Mouse (Mus musculus): ENCODE data around the gene Slc30a5. TPM values are rescaled to one million over a fixed set of nuclear protein-coding genes. Genes with fewer than 3 reads are reported as not detected.
"Not testable (repeated sequence)": the region's sequence is repeated elsewhere in the genome, so short reads cannot be mapped to it uniquely, and the experiment has no call there.

Slc30a5 gene
- total RNA-seq, 2 experiments from 2014 or later, result 41.9 to 43.7 TPM

- no peak for DNase-seq (ENCODE audit: low spot score in 2 of 2)
- intact Hi-C loops (cut with DNase I), result loop anchor here (5.0 kb wide), 2 partner anchors 851 to 871 kb away; no protein-coding TSS in a partner anchor
Observed at GRCm38 (mm10) chr13:100846254-100846653, 13.0 kb upstream of the Slc30a5 start.

- peak in 1 of 2 experiments; percentile 26 for DNase-seq (ENCODE audit: low spot score in 2 of 2)
- intact Hi-C loops (cut with DNase I), result no loop called here
Observed at GRCm38 (mm10) chr13:100843944-100844343, 10.7 kb upstream of the Slc30a5 start.

GRCm38 (mm10) chr13:100843016-100843725, 9.9 kb upstream of the Slc30a5 start:
- intact Hi-C loops (cut with DNase I), result no loop called here

DNA sequence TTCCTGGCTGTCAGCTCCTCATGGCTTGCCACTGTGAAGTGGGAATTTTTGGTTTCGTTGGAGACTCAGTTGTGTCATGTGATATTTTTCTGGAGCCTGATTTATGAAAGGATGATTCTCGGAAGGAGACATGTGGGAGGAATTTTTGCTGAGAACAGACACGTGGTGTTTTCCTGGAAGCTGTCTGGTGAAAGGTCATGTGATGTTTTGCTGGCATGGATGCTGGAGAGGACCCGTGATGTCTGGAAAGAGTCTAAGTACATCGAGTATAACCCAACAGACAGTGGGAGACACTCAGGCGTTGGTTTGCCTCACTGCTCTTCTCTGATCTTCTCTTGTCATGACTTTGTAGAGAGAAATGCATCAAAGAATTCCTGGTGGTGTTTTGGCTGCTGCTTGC, 8.5 kb upstream of the Slc30a5 start:
- intact Hi-C loops (cut with DNase I), result no loop called here
- DNase-seq (ENCODE audit: low spot score in 2 of 2), result no peak

More at GRCm38 (mm10) chr13:100843016-100843725, 9.9 kb upstream of the Slc30a5 start:
- DNase-seq (ENCODE audit: low spot score in 2 of 2), result no peak

GRCm38 (mm10) chr13:100834777-100835176, 1.6 kb upstream of the Slc30a5 start:
- intact Hi-C loops (cut with DNase I), result no loop called here
- no peak for DNase-seq (ENCODE audit: low spot score in 2 of 2)

GRCm38 (mm10) chr13:100833640-100834002, 394 bp upstream of the Slc30a5 start:
- no peak for DNase-seq (ENCODE audit: low spot score in 2 of 2)
- intact Hi-C loops (cut with DNase I), result no loop called here

DNA sequence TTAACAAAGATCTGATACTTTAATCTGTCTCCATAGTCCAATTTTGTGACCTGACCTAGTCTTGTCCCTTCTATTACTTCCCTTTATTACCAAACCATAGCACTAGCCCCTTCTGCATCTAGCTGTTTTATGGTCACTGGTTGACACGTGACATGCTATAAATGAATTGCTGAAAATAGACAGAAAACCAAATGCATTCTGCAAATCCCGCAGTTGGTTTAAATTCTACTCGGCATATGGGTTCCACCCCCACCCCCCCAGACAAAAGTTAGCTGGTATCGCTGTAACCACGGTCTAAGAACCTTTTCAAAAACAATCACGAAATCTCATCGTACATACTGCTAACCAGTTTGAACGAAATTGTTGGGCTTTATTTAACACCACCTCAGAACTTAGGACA, 1.0 kb downstream of the Slc30a5 start:
- no peak for DNase-seq (ENCODE audit: low spot score in 2 of 2)
- intact Hi-C loops (cut with DNase I), result no loop called here

DNA sequence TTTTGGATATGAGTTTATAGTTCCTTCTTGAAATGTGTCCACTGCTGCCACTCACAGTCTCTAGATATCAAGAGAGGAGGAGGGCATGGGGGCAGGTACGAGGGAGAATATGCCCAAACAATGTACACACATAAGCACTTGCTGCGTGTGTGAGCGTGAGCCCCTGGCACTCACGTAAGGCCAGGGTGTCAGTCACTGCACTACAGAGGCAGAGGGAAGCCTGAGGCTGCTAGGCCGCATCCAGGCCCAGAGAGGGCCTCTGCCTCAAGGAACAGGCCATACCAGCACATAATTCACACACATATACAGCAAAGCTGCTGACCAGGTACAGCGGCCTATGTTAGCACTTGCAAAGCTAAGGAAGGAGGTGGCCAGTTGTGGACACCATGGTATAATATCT, 2.1 kb downstream of the Slc30a5 start:
- intact Hi-C loops (cut with DNase I), result no loop called here
- DNase-seq (ENCODE audit: low spot score in 2 of 2), result no peak

DNA sequence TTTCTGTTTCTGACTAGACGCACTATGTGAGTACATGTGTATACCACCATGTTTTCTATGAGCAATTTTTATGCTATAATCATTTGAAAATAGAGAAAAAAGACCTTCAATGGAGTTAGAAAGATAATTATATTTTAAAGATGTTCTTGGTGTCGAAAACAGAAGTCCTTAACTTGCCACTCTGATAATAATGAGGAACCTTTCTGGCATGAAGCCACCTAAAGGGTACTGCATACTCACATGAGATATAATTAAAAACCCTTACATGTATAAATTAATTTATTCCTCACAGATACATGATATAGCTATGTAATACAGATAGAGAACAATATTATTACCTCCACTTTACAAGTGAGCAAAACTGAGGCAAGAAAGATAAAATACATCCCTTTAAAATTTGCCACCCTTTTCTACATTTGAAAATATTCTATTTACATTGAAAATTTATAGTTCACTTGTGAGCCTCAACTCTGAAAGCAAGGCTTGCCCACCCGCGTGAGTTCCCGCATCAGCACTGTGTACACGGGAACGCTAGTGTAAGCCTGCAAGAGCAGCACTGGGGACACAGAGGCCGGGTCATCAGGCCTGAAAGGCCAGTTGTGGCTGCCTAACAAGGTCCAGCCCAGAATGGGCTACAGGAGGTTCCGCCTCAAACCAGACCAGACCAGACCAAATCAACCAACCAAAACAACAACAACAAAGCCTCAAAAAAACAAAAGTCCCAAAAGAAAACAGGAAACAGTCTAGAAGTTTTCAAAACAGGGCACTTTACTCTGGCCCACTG, 7.4 kb downstream of the Slc30a5 start:
- DNase-seq (ENCODE audit: low spot score in 2 of 2), result no peak
- intact Hi-C loops (cut with DNase I), result loop anchor here (10.0 kb wide), 1 partner anchor 111 kb away; no protein-coding TSS in a partner anchor

DNA sequence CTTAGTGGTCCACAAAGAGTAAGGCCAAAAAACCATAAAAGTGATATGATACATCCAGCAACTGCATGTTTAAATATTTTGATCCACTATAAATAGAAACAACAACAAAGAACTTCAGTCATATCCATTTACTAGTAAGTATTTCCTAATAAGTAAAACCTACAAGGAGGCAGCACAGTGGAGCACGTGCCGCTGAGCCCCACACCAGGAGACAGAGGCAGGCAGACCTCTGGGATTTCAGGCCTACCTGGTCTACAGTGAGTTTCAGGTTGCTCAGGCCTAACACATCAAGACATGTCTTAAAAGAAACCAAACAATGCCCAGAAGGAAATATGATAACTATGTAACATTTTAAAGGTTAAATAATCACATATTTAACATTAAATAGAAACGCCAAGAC, 8.3 kb downstream of the Slc30a5 start:
- no peak for DNase-seq (ENCODE audit: low spot score in 2 of 2)
- intact Hi-C loops (cut with DNase I), result loop anchor here (10.0 kb wide), 1 partner anchor 110 kb away; no protein-coding TSS in a partner anchor

GRCm38 (mm10) chr13:100824306-100824705, 8.9 kb downstream of the Slc30a5 start:
- intact Hi-C loops (cut with DNase I), result loop anchor here (10.0 kb wide), 1 partner anchor 110 kb away; no protein-coding TSS in a partner anchor
- DNase-seq (ENCODE audit: low spot score in 2 of 2), result no peak

DNA sequence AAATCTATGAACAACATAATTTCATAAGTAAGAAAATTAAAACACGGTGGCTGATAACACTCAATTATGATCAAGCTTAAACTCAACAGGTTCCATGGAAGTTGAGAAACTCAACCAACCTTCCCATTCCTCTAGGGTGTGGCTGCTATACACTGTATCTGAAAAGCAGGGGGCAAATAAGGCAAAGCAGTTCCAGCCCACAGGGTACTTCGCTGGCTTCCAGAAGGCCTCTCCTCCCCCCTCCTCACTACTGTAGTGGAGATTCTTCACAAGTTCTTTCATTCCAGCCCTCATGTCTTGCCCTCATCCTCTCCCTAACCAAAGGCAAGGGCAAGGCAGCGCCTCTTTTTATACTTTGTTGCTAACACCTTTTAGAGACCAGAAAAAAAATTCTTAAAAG, 9.4 kb downstream of the Slc30a5 start:
- DNase-seq (ENCODE audit: low spot score in 2 of 2), result no peak
- intact Hi-C loops (cut with DNase I), result loop anchor here (10.0 kb wide), 1 partner anchor 109 kb away; no protein-coding TSS in a partner anchor

DNA sequence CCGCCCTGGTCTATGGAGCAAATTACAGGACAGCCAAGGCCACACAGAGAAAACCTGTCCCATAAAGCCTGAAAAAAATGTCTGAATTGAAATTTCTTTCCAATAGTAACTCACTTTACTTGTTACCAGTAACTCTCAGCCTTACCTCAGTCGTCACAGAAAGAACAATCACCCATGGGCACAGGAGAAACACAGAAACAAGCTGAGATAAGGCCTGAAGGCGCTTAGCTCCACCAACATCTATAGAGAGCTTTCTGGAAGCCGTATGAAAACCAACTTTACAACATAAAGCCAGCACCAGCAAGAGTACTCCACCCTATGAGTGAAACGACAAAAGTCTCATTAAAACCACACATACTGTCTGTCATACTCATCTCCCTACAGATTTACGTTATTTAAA, 18.8 kb downstream of the Slc30a5 start:
- no peak for DNase-seq (ENCODE audit: low spot score in 2 of 2)
- intact Hi-C loops (cut with DNase I), result no loop called here

GRCm38 (mm10) chr13:100805776-100806175, 27.5 kb downstream of the Slc30a5 start:
- no peak for DNase-seq (ENCODE audit: low spot score in 2 of 2)
- intact Hi-C loops (cut with DNase I), result loop anchor here (10.0 kb wide), 2 partner anchors 171 to 321 kb away; no protein-coding TSS in a partner anchor

GRCm38 (mm10) chr13:100797171-100797570, 36.1 kb downstream of the Slc30a5 start:
- intact Hi-C loops (cut with DNase I), result no loop called here
- DNase-seq (ENCODE audit: low spot score in 2 of 2), result no peak

- intact Hi-C loops (cut with DNase I), result loop anchor here (5.0 kb wide), 1 partner anchor 47 kb away; the partner anchor contains the start of gene Mrps36
- no peak for DNase-seq (ENCODE audit: low spot score in 2 of 2)
Observed at GRCm38 (mm10) chr13:100789083-100789482, 44.1 kb downstream of the Slc30a5 start.

- DNase-seq (ENCODE audit: low spot score in 2 of 2), result not testable (repeated sequence)
- intact Hi-C loops (cut with DNase I), result loop anchor here (5.0 kb wide), 1 partner anchor 46 kb away; the partner anchor contains the start of gene Mrps36
Observed at GRCm38 (mm10) chr13:100788057-100788456, 45.2 kb downstream of the Slc30a5 start.

DNA sequence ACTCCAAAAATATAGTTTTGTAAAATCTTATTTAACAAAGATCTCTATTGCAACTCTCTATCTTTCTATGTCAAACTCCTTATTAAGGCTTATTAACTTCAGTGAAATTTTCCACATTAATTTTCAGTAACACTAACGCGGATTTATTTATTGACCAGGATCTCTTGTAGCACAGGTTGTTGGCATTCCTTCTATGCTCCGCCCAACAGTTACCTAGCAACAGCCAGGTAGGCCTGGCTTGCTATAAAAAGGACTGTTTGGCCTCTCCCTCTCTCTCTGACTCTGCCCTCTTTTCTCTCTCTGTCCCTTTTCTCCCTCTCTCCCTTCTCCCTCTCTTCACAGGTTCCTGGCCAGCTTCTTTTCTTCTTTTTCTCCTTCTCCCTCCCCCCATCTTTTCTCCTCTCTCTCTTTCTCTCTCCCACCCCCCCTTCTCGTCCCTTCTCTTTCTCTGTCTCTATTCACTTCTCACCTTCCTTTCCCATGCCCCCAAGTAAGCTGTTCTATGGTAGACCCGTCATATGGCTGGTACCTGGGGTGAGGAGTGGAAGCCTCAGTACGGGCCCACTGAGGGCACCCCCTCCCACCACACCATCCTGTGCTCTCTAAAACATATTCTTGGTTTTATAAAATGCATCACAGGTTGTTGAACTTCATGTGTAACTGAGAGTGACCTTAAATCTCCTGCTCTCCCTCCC, 45.8 kb downstream of the Slc30a5 start:
- intact Hi-C loops (cut with DNase I), result loop anchor here (5.0 kb wide), 1 partner anchor 45 kb away; the partner anchor contains the start of gene Mrps36
- no peak for DNase-seq (ENCODE audit: low spot score in 2 of 2)

DNA sequence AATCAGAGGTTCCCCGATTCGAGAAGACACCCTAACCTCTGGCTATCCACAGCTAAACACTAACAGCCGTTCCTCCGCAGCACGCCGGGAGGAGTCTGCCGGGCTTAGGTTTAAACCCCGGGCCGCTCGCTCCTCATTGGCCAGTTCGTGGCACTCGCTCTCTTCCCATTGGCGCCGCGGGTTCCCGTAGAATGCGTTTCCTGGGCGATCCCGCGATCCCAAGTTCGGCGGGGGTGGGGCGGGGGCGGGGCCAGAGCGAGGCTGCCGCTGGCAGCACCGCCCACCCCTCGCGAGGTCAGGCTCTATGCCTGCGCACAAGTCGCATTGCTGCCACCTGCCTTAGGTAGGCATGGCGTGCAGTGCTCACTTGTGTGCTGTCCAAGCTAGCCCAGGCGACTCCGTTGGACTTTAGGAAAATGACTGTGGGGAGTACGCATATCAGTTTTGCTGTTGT, 46.8 kb downstream of the Slc30a5 start, which contains the start of gene Ccnb1:
TSS of gene Ccnb1 (minus strand) at position 157 of the 454 bp plus-strand sequence.
- peak; percentile 89 to 91 for DNase-seq (ENCODE audit: low spot score in 2 of 2)
- intact Hi-C loops (cut with DNase I), result loop anchor here (5.0 kb wide), 1 partner anchor 44 kb away; the partner anchor contains the start of gene Mrps36

All from left cerebral cortex, postnatal 14 days (tissue).